Mouse (Mus musculus) cerebellum, adult 11 months (tissue): ENCODE data around the gene Cerk.

Source experiments
- DNase-seq: peaks from one replicate; pipeline ENCODE4 v3.0.0; 2022

Gene Cerk

GRCm38 (mm10) chr15:86160906-86161305, 25.0 kb downstream of the Cerk start:
- no peak for DNase-seq

GRCm38 (mm10) chr15:86159719-86160118, 26.2 kb downstream of the Cerk start:
- no peak for DNase-seq

- no peak for DNase-seq
These were observed 26.8 kb downstream of the Cerk start for GRCm38 (mm10) chr15:86159093-86159492.

GRCm38 (mm10) chr15:86156492-86156891, 29.4 kb downstream of the Cerk start:
- DNase-seq = no peak

- no peak for DNase-seq
These were observed 32.4 kb downstream of the Cerk start for GRCm38 (mm10) chr15:86153481-86153960.

GRCm38 (mm10) chr15:86150593-86150992, 35.3 kb downstream of the Cerk start:
- no peak for DNase-seq

GRCm38 (mm10) chr15:86146922-86147321, 39.0 kb downstream of the Cerk start:
- no peak for DNase-seq

GRCm38 (mm10) chr15:86145046-86145445, 40.9 kb downstream of the Cerk start:
- DNase-seq = no peak

GRCm38 (mm10) chr15:86144577-86144976, 41.4 kb downstream of the Cerk start:
- DNase-seq = no peak

GRCm38 (mm10) chr15:86140323-86140722, 45.6 kb downstream of the Cerk start:
- peak; percentile 47 for DNase-seq

GRCm38 (mm10) chr15:86137638-86138037, 48.3 kb downstream of the Cerk start:
- DNase-seq = no peak

GRCm38 (mm10) chr15:86134941-86135783, 50.8 kb downstream of the Cerk start:
- DNase-seq = peak; percentile 77

GRCm38 (mm10) chr15:86130657-86131056, 55.3 kb downstream of the Cerk start:
- DNase-seq = no peak

- no peak for DNase-seq
These were observed 56.9 kb downstream of the Cerk start for GRCm38 (mm10) chr15:86129036-86129435.

GRCm38 (mm10) chr15:86124359-86124758, 61.6 kb downstream of the Cerk start:
- DNase-seq = peak; percentile 81

GRCm38 (mm10) chr15:86123409-86123808, 62.5 kb downstream of the Cerk start:
- no peak for DNase-seq

- DNase-seq = peak; percentile 70
These were observed 63.5 kb downstream of the Cerk start for GRCm38 (mm10) chr15:86122261-86122949.

GRCm38 (mm10) chr15:86119186-86119585, 66.8 kb downstream of the Cerk start:
- DNase-seq = no peak

- DNase-seq = peak; percentile 53
These were observed 68.5 kb downstream of the Cerk start for GRCm38 (mm10) chr15:86117115-86118100.

- no peak for DNase-seq
These were observed 69.5 kb downstream of the Cerk start for GRCm38 (mm10) chr15:86116421-86116820.

- no peak for DNase-seq
These were observed 72.6 kb downstream of the Cerk start for GRCm38 (mm10) chr15:86113342-86113710.

- DNase-seq = peak; percentile 55
These were observed 73.1 kb downstream of the Cerk start for GRCm38 (mm10) chr15:86112707-86113341.
